Mouse (Mus musculus) megakaryocyte-erythroid progenitor cell, adult 5 weeks (primary cell): Measurements from ENCODE around the gene Ckmt1. TPM values are rescaled to one million over a fixed set of nuclear protein-coding genes. Genes with fewer than 3 reads are reported as not detected.

Source experiments
- polyA plus RNA-seq: library from polyadenylated mRNA; stranded (reverse); fragments of >175 nt; gene quantifications from 2 replicates; pipeline ENCODE4 v1.2.3, GENCODE M21; 2012

Ckmt1 gene
- polyA plus RNA-seq = not detected in 2 replicates

DNA sequence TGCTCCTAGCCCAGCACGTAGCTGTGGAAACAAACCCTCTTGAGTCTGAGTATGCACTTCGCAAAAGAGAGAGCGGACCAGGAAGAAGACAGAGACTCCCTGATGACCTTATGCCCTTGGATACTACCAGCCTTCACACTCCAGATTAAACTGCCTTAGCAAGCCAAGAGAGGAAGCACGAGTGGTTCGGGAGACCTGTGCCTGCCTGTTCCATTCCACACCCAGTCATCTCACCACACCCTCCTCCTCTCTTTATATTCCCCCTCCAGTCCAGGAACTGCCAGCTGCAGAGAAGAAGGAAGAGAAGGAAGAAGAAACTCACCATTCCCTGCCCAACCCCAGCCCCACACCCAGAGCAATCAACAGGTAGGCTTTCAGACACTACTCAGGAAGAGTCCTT is at the start of gene Ckmt1:
Gene Ckmt1, plus strand, starts transcription at position 221 of the 400 bp plus-strand sequence.

DNA sequence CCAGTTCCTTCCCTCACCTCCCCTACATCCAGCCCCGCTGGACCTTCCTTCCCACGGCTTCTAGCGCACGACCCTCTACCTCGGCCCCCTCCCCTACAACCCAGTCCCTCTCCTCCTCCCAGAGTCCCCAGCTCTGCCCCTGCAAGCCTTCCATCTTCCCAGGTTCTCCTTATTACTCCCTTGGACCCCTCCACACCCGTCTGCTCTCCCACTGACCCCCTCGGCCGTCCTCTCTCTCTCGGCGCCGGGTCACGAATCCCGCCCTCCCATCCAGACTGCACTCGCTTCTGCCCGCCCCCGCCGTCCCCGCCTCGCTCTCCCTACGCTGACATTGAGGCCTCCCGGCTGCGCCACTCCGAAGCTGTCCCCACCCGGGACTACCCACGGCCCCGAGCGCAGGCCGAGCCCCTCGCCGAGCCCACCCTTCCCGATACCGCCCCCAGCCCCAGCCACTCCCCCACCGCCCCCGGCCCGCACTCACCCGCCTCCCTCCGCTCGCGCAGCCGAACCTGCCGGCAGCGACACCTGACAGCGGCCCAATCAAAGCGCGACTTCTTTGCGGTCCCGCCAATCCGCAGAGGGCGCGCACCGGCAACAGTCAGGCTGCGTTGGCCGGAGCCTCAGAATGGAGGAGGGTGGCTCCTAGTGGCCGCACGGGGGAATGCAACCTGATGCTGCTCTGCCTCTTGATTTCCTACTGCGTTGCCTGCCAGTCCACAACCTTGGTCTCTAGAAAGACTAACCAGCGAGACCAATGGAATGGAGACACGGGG is 2.5 kb upstream of the Ckmt1 start, which contains the start of gene Ppip5k1:
Gene Ppip5k1, minus strand, starts transcription at position 577 of the 773 bp plus-strand sequence.

GRCm38 (mm10) chr2:121386961-121387575 is 29.6 kb downstream of the Ckmt1 start, which contains the start of gene Strc:
TSS of gene Strc (minus strand) at chr2:121387168.

Other genes with a start within 250 kb of the Ckmt1 start
- not detected in 2 replicates for gene Tgm7, start 247.9 kb upstream of the Ckmt1 start, polyA plus RNA-seq
- gene Adal, start 217.3 kb upstream of the Ckmt1 start, polyA plus RNA-seq = 4.2 and 4.6 TPM in 2 replicates
- 7.2 and 8.4 TPM in 2 replicates for gene Lcmt2, start 217.1 kb upstream of the Ckmt1 start, polyA plus RNA-seq
- gene Tubgcp4, start 187.1 kb upstream of the Ckmt1 start, polyA plus RNA-seq = 14.5 and 16.1 TPM in 2 replicates
- 13.7 and 16.5 TPM in 2 replicates for gene Zscan29, start 186.6 kb upstream of the Ckmt1 start, polyA plus RNA-seq
- 22.0 and 34.2 TPM in 2 replicates for gene Trp53bp1, start 86.3 kb upstream of the Ckmt1 start, polyA plus RNA-seq
- 0.01 and 0.30 TPM in 2 replicates for gene Map1a, start 68.1 kb upstream of the Ckmt1 start, polyA plus RNA-seq
- 5.6 and 6.3 TPM in 2 replicates for gene Ppip5k1, start 2.3 kb upstream of the Ckmt1 start, polyA plus RNA-seq
- 0.04 TPM in 1 of 2 replicates, not detected in the other for gene Strc, start 29.5 kb downstream of the Ckmt1 start, polyA plus RNA-seq
- gene Pdia3, start 56.1 kb downstream of the Ckmt1 start, polyA plus RNA-seq = 785 and 987 TPM in 2 replicates
- 0.24 and 0.29 TPM in 2 replicates for gene Catsper2, start 56.1 kb downstream of the Ckmt1 start, polyA plus RNA-seq
- gene Ell3, start 86.6 kb downstream of the Ckmt1 start, polyA plus RNA-seq = 0.05 TPM in 2 replicates
- 327 and 366 TPM in 2 replicates for gene Serf2, start 91.5 kb downstream of the Ckmt1 start, polyA plus RNA-seq
- gene Hypk, start 95.6 kb downstream of the Ckmt1 start, polyA plus RNA-seq = 73.0 and 125 TPM in 2 replicates
- 0.05 TPM in 1 of 2 replicates, not detected in the other for gene Serinc4, start 99.1 kb downstream of the Ckmt1 start, polyA plus RNA-seq
- 3.7 and 4.6 TPM in 2 replicates for gene Mfap1b, start 116.4 kb downstream of the Ckmt1 start, polyA plus RNA-seq
- 4.7 and 4.9 TPM in 2 replicates for gene Mfap1a, start 149.0 kb downstream of the Ckmt1 start, polyA plus RNA-seq
- 1.2 and 1.3 TPM in 2 replicates for gene Wdr76, start 149.0 kb downstream of the Ckmt1 start, polyA plus RNA-seq